Mouse (Mus musculus) intestine, embryonic 16.5 days (tissue): ENCODE results near the gene Utp18. TPM values are rescaled to one million over a fixed set of nuclear protein-coding genes. Genes with fewer than 3 reads are reported as not detected.
"Not testable (repeated sequence)": the region's sequence is repeated elsewhere in the genome, so short reads cannot be mapped to it uniquely, and the experiment has no call there.

Source experiments
- ATAC-seq: fragments of 200-750 bp; cut with Nextera tagmentation; 2 replicates; pipeline ENCODE4 v1.8.0; 2017; ENCODE audit warnings: moderate TSS enrichment, moderate library complexity
- H3K27ac ChIP-seq: fragments of 300-500 bp; sonication (generic); 2 replicates; pipeline ENCODE4 v1.5.1; 2014; ENCODE audit warnings: mild to moderate bottlenecking, low read length
- H3K27me3 ChIP-seq: fragments of 300-500 bp; sonication (generic); replicated peaks from 2 replicates; pipeline ENCODE4 v1.6.1; 2014; ENCODE audit warnings: low read length, control low read depth, mixed read lengths; ENCODE audit not compliant: control insufficient read depth, insufficient read depth
- H3K36me3 ChIP-seq: fragments of 300-500 bp; sonication (generic); 2 replicates; pipeline ENCODE4 v1.6.1; 2014; ENCODE audit warnings: low read length, control low read depth; ENCODE audit not compliant: control insufficient read depth, insufficient read depth
- H3K4me1 ChIP-seq: fragments of 300-500 bp; sonication (generic); 2 replicates; pipeline ENCODE4 v1.6.1; 2014; ENCODE audit warnings: low read length, control low read depth, mixed read lengths; ENCODE audit not compliant: control insufficient read depth, insufficient read depth
- H3K4me2 ChIP-seq: fragments of 300-500 bp; sonication (generic); 2 replicates; pipeline ENCODE4 v1.6.1; 2014; ENCODE audit warnings: low read depth, low read length, control low read depth
- H3K4me3 ChIP-seq: fragments of 300-500 bp; sonication (generic); 2 replicates; pipeline ENCODE4 v1.5.1; 2014; ENCODE audit warnings: mild to moderate bottlenecking, low read length
- H3K9ac ChIP-seq: fragments of 300-500 bp; sonication (generic); 2 replicates; pipeline ENCODE4 v1.6.1; 2014; ENCODE audit warnings: low read depth, low read length
- H3K9me3 ChIP-seq: fragments of 300-500 bp; sonication (generic); 2 replicates; pipeline ENCODE4 v1.6.1; 2016; ENCODE audit warnings: low read length, control low read depth; ENCODE audit not compliant: control insufficient read depth
- WGBS: fragments of 180-500 bp; shearing (Covaris S2); extraction: QIAGEN DNeasy Blood & Tissue Kit; methylation state at CpG from one replicate; pipeline ENCODE4 v1.1.7; 2014; 5-methylcytosine and 5-hydroxymethylcytosine counted together
- polyA plus RNA-seq: library from polyadenylated mRNA; unstranded; fragments of >200 nt; fragmentation: Nextera tagmentation; extraction: Ambion mirVana; gene quantifications from 2 replicates; pipeline ENCODE4 v1.2.1, GENCODE M21; 2015

Gene Utp18
- 18.6 and 19.0 TPM in 2 replicates for polyA plus RNA-seq

DNA sequence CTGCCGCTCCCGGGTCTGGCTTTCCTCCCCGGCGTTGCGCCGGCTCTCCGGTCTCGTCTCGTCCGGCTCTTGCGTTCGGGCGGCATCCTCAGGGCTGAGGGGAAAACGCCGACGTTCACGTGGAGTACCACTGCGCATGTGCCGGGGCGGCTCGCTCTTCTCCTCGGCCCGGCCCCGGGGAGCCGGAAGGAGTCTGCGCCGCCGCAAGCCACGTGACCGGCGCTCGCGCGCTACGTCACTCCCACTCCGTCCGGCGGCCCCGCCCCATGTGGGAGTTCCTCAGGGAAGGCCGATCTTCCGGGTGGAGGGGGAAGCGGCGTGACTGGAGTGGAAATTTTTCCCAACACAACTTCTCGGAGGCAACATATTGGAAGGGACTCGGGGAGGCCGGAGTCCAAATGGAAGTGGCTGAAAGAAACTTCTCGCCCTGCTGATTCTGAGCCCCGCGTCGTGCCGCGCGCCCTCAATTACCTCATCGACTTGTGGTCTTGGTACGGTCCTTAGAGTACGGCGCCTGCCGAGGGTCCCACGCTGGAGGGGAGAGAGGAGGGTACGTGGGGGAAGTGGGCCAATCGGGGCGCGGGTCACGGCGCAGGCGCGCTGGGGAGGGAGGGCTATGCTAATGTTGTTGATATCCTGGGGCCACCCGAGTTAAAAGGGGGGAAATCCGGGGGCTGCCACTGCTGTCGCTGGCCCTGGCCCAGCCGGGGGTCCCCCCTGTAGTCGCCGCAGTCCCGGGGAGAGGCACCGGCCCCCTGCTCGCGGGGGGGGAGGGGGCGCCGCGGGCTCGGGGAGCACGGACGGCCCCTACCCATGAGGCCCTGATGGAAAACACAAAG lies at the start of gene Utp18, which contains the start of gene Mbtd1:
Utp18 (minus strand) TSS at position 195 of the 839 bp plus-strand sequence.
Mbtd1 (plus strand) TSS at position 281 of the 839 bp plus-strand sequence.
- H3K9ac ChIP-seq, result peak within 1 kb of the TSS; percentile 90
- WGBS, result under 1% methylated on average over 81 of the region's 83 CpGs

DNA sequence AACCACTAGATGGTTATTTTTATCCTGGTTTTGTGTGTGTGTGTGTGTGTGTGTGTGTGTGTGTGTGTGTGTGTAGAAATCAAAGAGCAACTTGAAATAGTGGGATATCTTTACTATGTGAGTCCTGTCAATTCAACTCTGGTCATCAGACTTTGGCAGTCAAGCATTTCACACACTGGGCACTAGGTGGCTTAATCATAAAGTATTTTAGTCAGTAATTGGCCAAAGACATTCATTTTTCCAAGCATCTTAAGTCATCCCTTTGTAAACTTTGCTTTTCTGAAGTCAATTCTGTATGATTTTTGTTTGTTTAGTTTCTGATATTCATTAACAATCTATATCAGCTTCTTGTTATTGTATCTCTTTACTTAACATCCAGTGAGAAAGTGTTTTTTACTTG lies 43.5 kb upstream of the Utp18 start:
- Histone ChIP-seq H3K4me3 (no peak overlapping the region), H3K4me2 (no peak overlapping the region), H3K4me1 (no peaks in the 10 kb centered on the region), H3K27me3 (no peaks in the 10 kb centered on the region), H3K9ac (no peak overlapping the region), H3K27ac (no peak overlapping the region), H3K36me3 (peaks cover 8% of the 10 kb centered on the region), H3K9me3 (no peaks in the 10 kb centered on the region)
- no peak for ATAC-seq

More for the DNA sequence above, at the start of gene Utp18, which contains the start of gene Mbtd1:
- ATAC-seq, result peak; percentile 96
- H3K27me3 ChIP-seq, result no peaks in the 10 kb centered on the region
- no peaks in the 10 kb centered on the region for H3K36me3 ChIP-seq
- no peaks in the 10 kb centered on the region for H3K9me3 ChIP-seq
- H3K4me2 ChIP-seq, result peak within 1 kb of the TSS; percentile 80
- H3K4me1 ChIP-seq, result peaks cover 11% of the 10 kb centered on the region
- peak within 1 kb of the TSS; percentile 84 for H3K4me3 ChIP-seq
- H3K27ac ChIP-seq, result peak within 1 kb of the TSS; percentile 96

DNA sequence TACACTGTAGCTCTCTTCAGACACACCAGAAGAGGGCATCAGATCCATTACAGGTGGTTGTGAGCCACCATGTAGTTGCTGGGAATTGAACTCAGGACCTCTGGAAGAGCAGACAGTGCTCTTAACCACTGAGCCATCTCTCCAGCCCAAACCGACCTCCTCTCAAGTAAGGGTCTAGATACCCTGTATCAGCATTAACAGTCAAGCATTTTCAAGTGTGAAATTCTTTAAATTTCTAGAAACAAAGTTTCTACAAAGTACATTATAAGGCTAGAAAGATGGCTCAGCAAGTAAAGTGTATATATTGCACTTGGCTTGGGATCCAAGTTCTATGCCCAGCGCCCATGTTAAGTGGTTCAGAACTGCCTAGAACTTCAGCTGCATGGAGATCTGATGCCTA lies 29.5 kb upstream of the Utp18 start:
- H3K9ac ChIP-seq, H3K36me3 ChIP-seq, ATAC-seq, H3K4me3 ChIP-seq, H3K9me3 ChIP-seq, H3K27me3 ChIP-seq, H3K27ac ChIP-seq, H3K4me2 ChIP-seq, H3K4me1 ChIP-seq: not testable (repeated sequence)
- WGBS, result 93% methylated on average over 2 of the region's 2 CpGs

- no peak overlapping the region for H3K4me3 ChIP-seq
- H3K36me3 ChIP-seq, result 0 out of 2 replicates have a peak, but pooled peaks cover 5% of the 10 kb centered on the region
- WGBS, result 90% methylated on average over 3 of the region's 3 CpGs
- no peaks in the 10 kb centered on the region for H3K4me1 ChIP-seq
- no peak overlapping the region for H3K27ac ChIP-seq
- H3K9me3 ChIP-seq, result no peaks in the 10 kb centered on the region
- no peak for ATAC-seq
- H3K27me3 ChIP-seq, result no peaks in the 10 kb centered on the region
- H3K9ac ChIP-seq, result no peak overlapping the region
- no peak overlapping the region for H3K4me2 ChIP-seq
These were observed 26.0 kb upstream of the Utp18 start for GRCm38 (mm10) chr11:93911603-93912002.

GRCm38 (mm10) chr11:93908829-93909228 lies 23.3 kb upstream of the Utp18 start:
- Histone ChIP-seq H3K4me2 (no peak overlapping the region), H3K4me3 (no peak overlapping the region), H3K9me3 (no peaks in the 10 kb centered on the region), H3K4me1 (no peaks in the 10 kb centered on the region), H3K36me3 (0 out of 2 replicates have a peak, but pooled peaks cover 5% of the 10 kb centered on the region), H3K9ac (no peak overlapping the region), H3K27ac (no peak overlapping the region), H3K27me3 (no peaks in the 10 kb centered on the region)
- no peak for ATAC-seq
- 81% methylated on average over 9 of the region's 9 CpGs for WGBS

DNA sequence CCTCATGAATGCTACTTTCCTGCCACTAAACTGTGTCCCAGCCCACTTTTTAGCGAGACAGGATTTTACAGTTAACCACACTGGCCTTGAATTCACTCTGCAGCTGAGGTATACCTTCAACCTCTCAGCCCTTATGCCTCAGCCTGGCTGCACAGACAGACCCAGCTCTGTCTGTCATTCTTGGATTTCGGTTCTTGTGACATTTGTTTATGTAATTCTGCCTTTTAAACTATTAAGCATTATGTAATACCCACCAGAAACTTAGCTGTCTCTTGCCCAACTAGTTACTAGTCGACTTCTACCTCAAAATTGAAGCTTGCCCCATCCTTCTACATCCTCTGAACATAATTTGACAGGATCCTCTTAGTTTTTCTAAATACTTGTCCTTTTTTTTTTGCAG lies 22.3 kb upstream of the Utp18 start:
- Histone ChIP-seq H3K4me2 (no peak overlapping the region), H3K9ac (no peak overlapping the region), H3K4me1 (no peaks in the 10 kb centered on the region), H3K4me3 (no peak overlapping the region), H3K36me3 (0 out of 2 replicates have a peak, but pooled peaks cover 2% of the 10 kb centered on the region), H3K9me3 (no peaks in the 10 kb centered on the region), H3K27me3 (no peaks in the 10 kb centered on the region), H3K27ac (no peak overlapping the region)
- whole genome bisulfite sequencing, result 76% methylated on average over 3 of the region's 3 CpGs
- ATAC-seq, result no peak

GRCm38 (mm10) chr11:93906834-93907233 lies 21.3 kb upstream of the Utp18 start:
- Histone ChIP-seq H3K4me3 (no peak overlapping the region), H3K4me2 (no peak overlapping the region), H3K36me3 (0 out of 2 replicates have a peak, but pooled peaks cover 2% of the 10 kb centered on the region), H3K9me3 (no peaks in the 10 kb centered on the region), H3K27ac (no peak overlapping the region), H3K27me3 (no peaks in the 10 kb centered on the region), H3K4me1 (no peaks in the 10 kb centered on the region), H3K9ac (no peak overlapping the region)
- no peak for ATAC-seq
- 83% methylated on average over 4 of the region's 4 CpGs for WGBS

DNA sequence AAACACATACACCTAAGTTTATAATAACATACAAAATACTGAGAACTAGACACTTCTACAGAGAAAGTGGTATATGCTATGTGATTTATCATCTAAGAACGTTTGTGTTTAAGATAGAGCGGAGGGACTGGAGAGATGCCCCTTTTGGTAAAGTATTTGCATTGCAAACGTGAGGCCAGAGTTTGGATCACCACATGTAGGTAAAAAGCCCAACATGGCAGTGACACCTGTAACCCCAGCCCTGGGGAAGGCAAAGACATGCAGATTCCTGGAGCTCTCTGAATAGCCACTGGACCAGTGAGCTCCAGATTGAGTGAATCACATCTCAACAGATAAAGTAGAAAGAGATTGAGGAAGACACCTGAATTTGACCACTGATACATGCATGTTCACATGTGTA lies 12.2 kb upstream of the Utp18 start:
- 69% methylated on average over 3 of the region's 3 CpGs for WGBS
- H3K9me3 ChIP-seq, result no peaks in the 10 kb centered on the region
- H3K27ac ChIP-seq, result no peak overlapping the region

GRCm38 (mm10) chr11:93887080-93887447 lies 1.5 kb upstream of the Utp18 start:
- no peak overlapping the region for H3K27ac ChIP-seq
- H3K27me3 ChIP-seq, result no peaks in the 10 kb centered on the region
- peak overlapping the region; percentile 90 for H3K9ac ChIP-seq
- H3K4me1 ChIP-seq, result peaks cover 11% of the 10 kb centered on the region
- no peak for ATAC-seq
- H3K9me3 ChIP-seq, result no peaks in the 10 kb centered on the region
- H3K4me3 ChIP-seq, result peak overlapping the region; percentile 84
- 4% methylated on average over 4 of the region's 4 CpGs for WGBS
- peak overlapping the region; percentile 80 for H3K4me2 ChIP-seq
- no peaks in the 10 kb centered on the region for H3K36me3 ChIP-seq

More for the DNA sequence above, 12.2 kb upstream of the Utp18 start:
- no peak for ATAC-seq
- Histone ChIP-seq H3K27me3 (no peaks in the 10 kb centered on the region), H3K4me3 (no peak overlapping the region), H3K36me3 (no peaks in the 10 kb centered on the region), H3K4me2 (no peak overlapping the region), H3K9ac (no peak overlapping the region), H3K4me1 (no peaks in the 10 kb centered on the region)
